Mouse (Mus musculus): ENCODE data around the gene Gsdma2. TPM values are rescaled to one million over a fixed set of nuclear protein-coding genes. Genes with fewer than 3 reads are reported as not detected.
"Not testable (repeated sequence)": the region's sequence is repeated elsewhere in the genome, so short reads cannot be mapped to it uniquely, and the experiment has no call there.

Gsdma2 gene
- not detected in 2 replicates for polyA plus RNA-seq (2012; rRNA removed)

GRCm38 (mm10) chr11:98646459-98646858, at the start of gene Gsdma2:
Gene Gsdma2 (plus strand): TSS chr11:98646759.
- Histone ChIP-seq H3K27ac (ENCODE audit: insufficient read depth, low read length) (no peak within 1 kb of the TSS), H3K36me3 (ENCODE audit: control insufficient read depth, insufficient read depth, low read length) (no peaks in the 10 kb centered on the region), H3K4me1 (ENCODE audit: control insufficient read depth, insufficient read depth, insufficient read length) (no peaks in the 10 kb centered on the region), H3K4me3 (ENCODE audit: extremely low read depth, insufficient read depth, insufficient read length) (no peak within 1 kb of the TSS), H3K27me3 (ENCODE audit: control insufficient read depth, insufficient read depth, low read length) (no peaks in the 10 kb centered on the region)
- DNase-seq (ENCODE audit: low read depth in 1 of 2, low spot score in 2 of 2): no peak
- WGBS: 67% methylated on average over 2 of the region's 2 CpGs
- TF ChIP-seq CTCF (IDR thresholded peaks at IDR 0.05; ENCODE audit: extremely low read depth, insufficient read depth, insufficient read length, insufficient replicate concordance) (no peak), POLR2A (IDR thresholded peaks at IDR 0.05; ENCODE audit: low read depth, low read length) (no peak)

GRCm38 (mm10) chr11:98597363-98597762, 49.2 kb upstream of the Gsdma2 start:
- TF ChIP-seq POLR2A (IDR thresholded peaks at IDR 0.05; ENCODE audit: low read depth, low read length) (no peak), CTCF (IDR thresholded peaks at IDR 0.05; ENCODE audit: extremely low read depth, insufficient read depth, insufficient read length, insufficient replicate concordance) (peak; percentile 80; the same call in 1 of the 2 replicates)
- Histone ChIP-seq H3K27ac (ENCODE audit: insufficient read depth, low read length) (no peak overlapping the region), H3K4me3 (ENCODE audit: extremely low read depth, insufficient read depth, insufficient read length) (no peak overlapping the region), H3K36me3 (ENCODE audit: control insufficient read depth, insufficient read depth, low read length) (no peaks in the 10 kb centered on the region), H3K27me3 (ENCODE audit: control insufficient read depth, insufficient read depth, low read length) (0 out of 2 replicates have a peak, but pooled peaks cover 2% of the 10 kb centered on the region), H3K4me1 (ENCODE audit: control insufficient read depth, insufficient read depth, insufficient read length) (no peaks in the 10 kb centered on the region; the same call in 1 of the 2 replicates)
- WGBS: 25% methylated on average over 6 of the region's 6 CpGs
- DNase-seq (ENCODE audit: low read depth in 1 of 2, low spot score in 2 of 2): peak; percentile 71

GRCm38 (mm10) chr11:98597991-98598390, 48.6 kb upstream of the Gsdma2 start, which contains the start of gene Lrrc3c:
Gene Lrrc3c (plus strand): TSS chr11:98598291.
- H3K27ac ChIP-seq (ENCODE audit: insufficient read depth, low read length): no peak within 1 kb of the TSS
- 0 out of 2 replicates have a peak, but pooled peaks cover 2% of the 10 kb centered on the region for H3K27me3 ChIP-seq (ENCODE audit: control insufficient read depth, insufficient read depth, low read length)
- WGBS: 95% methylated on average over 8 of the region's 8 CpGs
- no peak for TF ChIP-seq CTCF (IDR thresholded peaks at IDR 0.05; ENCODE audit: extremely low read depth, insufficient read depth, insufficient read length, insufficient replicate concordance)
- no peak for TF ChIP-seq POLR2A (IDR thresholded peaks at IDR 0.05; ENCODE audit: low read depth, low read length)
- no peak for DNase-seq (ENCODE audit: low read depth in 1 of 2, low spot score in 2 of 2)
- no peaks in the 10 kb centered on the region; the same call in 1 of the 2 replicates for H3K4me1 ChIP-seq (ENCODE audit: control insufficient read depth, insufficient read depth, insufficient read length)
- no peaks in the 10 kb centered on the region for H3K36me3 ChIP-seq (ENCODE audit: control insufficient read depth, insufficient read depth, low read length)
- H3K4me3 ChIP-seq (ENCODE audit: extremely low read depth, insufficient read depth, insufficient read length): no peak within 1 kb of the TSS

GRCm38 (mm10) chr11:98598851-98599290, 47.7 kb upstream of the Gsdma2 start:
- H3K36me3 ChIP-seq (ENCODE audit: control insufficient read depth, insufficient read depth, low read length): no peaks in the 10 kb centered on the region
- DNase-seq (ENCODE audit: low read depth in 1 of 2, low spot score in 2 of 2): no peak
- H3K4me3 ChIP-seq (ENCODE audit: extremely low read depth, insufficient read depth, insufficient read length): no peak overlapping the region
- no peaks in the 10 kb centered on the region; the same call in 1 of the 2 replicates for H3K4me1 ChIP-seq (ENCODE audit: control insufficient read depth, insufficient read depth, insufficient read length)
- H3K27me3 ChIP-seq (ENCODE audit: control insufficient read depth, insufficient read depth, low read length): 0 out of 2 replicates have a peak, but pooled peaks cover 2% of the 10 kb centered on the region
- 68% methylated on average over 18 of the region's 18 CpGs for WGBS
- TF ChIP-seq CTCF (IDR thresholded peaks at IDR 0.05; ENCODE audit: extremely low read depth, insufficient read depth, insufficient read length, insufficient replicate concordance): no peak
- no peak for TF ChIP-seq POLR2A (IDR thresholded peaks at IDR 0.05; ENCODE audit: low read depth, low read length)
- H3K27ac ChIP-seq (ENCODE audit: insufficient read depth, low read length): no peak overlapping the region

GRCm38 (mm10) chr11:98599291-98599690, 47.3 kb upstream of the Gsdma2 start:
- 32% methylated on average over 18 of the region's 18 CpGs for WGBS
- DNase-seq (ENCODE audit: low read depth in 1 of 2, low spot score in 2 of 2): no peak
- Histone ChIP-seq H3K36me3 (ENCODE audit: control insufficient read depth, insufficient read depth, low read length) (no peaks in the 10 kb centered on the region), H3K27ac (ENCODE audit: insufficient read depth, low read length) (no peak overlapping the region), H3K4me3 (ENCODE audit: extremely low read depth, insufficient read depth, insufficient read length) (no peak overlapping the region), H3K4me1 (ENCODE audit: control insufficient read depth, insufficient read depth, insufficient read length) (no peaks in the 10 kb centered on the region; the same call in 1 of the 2 replicates), H3K27me3 (ENCODE audit: control insufficient read depth, insufficient read depth, low read length) (0 out of 2 replicates have a peak, but pooled peaks cover 2% of the 10 kb centered on the region)
- TF ChIP-seq POLR2A (IDR thresholded peaks at IDR 0.05; ENCODE audit: low read depth, low read length) (no peak), CTCF (IDR thresholded peaks at IDR 0.05; ENCODE audit: extremely low read depth, insufficient read depth, insufficient read length, insufficient replicate concordance) (no peak)

- no peak for DNase-seq (ENCODE audit: low read depth in 1 of 2, low spot score in 2 of 2)
- WGBS: 11% methylated on average over 20 of the region's 20 CpGs
- TF ChIP-seq POLR2A (IDR thresholded peaks at IDR 0.05; ENCODE audit: low read depth, low read length) (no peak), CTCF (IDR thresholded peaks at IDR 0.05; ENCODE audit: extremely low read depth, insufficient read depth, insufficient read length, insufficient replicate concordance) (no peak)
Observed at GRCm38 (mm10) chr11:98602090-98602690, 44.4 kb upstream of the Gsdma2 start.

GRCm38 (mm10) chr11:98603953-98604352, 42.6 kb upstream of the Gsdma2 start:
- Histone ChIP-seq H3K36me3 (ENCODE audit: control insufficient read depth, insufficient read depth, low read length) (no peaks in the 10 kb centered on the region), H3K4me1 (ENCODE audit: control insufficient read depth, insufficient read depth, insufficient read length) (no peaks in the 10 kb centered on the region), H3K27ac (ENCODE audit: insufficient read depth, low read length) (no peak overlapping the region), H3K4me3 (ENCODE audit: extremely low read depth, insufficient read depth, insufficient read length) (no peak overlapping the region), H3K27me3 (ENCODE audit: control insufficient read depth, insufficient read depth, low read length) (0 out of 2 replicates have a peak, but pooled peaks cover 2% of the 10 kb centered on the region)
- TF ChIP-seq CTCF (IDR thresholded peaks at IDR 0.05; ENCODE audit: extremely low read depth, insufficient read depth, insufficient read length, insufficient replicate concordance): no peak
- TF ChIP-seq POLR2A (IDR thresholded peaks at IDR 0.05; ENCODE audit: low read depth, low read length): no peak
- WGBS: 76% methylated on average over 2 of the region's 2 CpGs
- DNase-seq (ENCODE audit: low read depth in 1 of 2, low spot score in 2 of 2): no peak

More at GRCm38 (mm10) chr11:98602090-98602690, 44.4 kb upstream of the Gsdma2 start:
- H3K4me1 ChIP-seq (ENCODE audit: control insufficient read depth, insufficient read depth, insufficient read length): no peaks in the 10 kb centered on the region; the same call in 1 of the 2 replicates
- no peaks in the 10 kb centered on the region for H3K36me3 ChIP-seq (ENCODE audit: control insufficient read depth, insufficient read depth, low read length)
- H3K27me3 ChIP-seq (ENCODE audit: control insufficient read depth, insufficient read depth, low read length): 0 out of 2 replicates have a peak, but pooled peaks cover 2% of the 10 kb centered on the region
- H3K27ac ChIP-seq (ENCODE audit: insufficient read depth, low read length): no peak overlapping the region
- H3K4me3 ChIP-seq (ENCODE audit: extremely low read depth, insufficient read depth, insufficient read length): no peak overlapping the region

GRCm38 (mm10) chr11:98604911-98605310, 41.6 kb upstream of the Gsdma2 start:
- not testable (repeated sequence) for H3K27me3 ChIP-seq (ENCODE audit: control insufficient read depth, insufficient read depth, low read length); H3K4me3 ChIP-seq (ENCODE audit: extremely low read depth, insufficient read depth, insufficient read length); H3K27ac ChIP-seq (ENCODE audit: insufficient read depth, low read length); DNase-seq (ENCODE audit: low read depth in 1 of 2, low spot score in 2 of 2); H3K36me3 ChIP-seq (ENCODE audit: control insufficient read depth, insufficient read depth, low read length); H3K4me1 ChIP-seq (ENCODE audit: control insufficient read depth, insufficient read depth, insufficient read length)
- 71% methylated on average over 6 of the region's 6 CpGs for WGBS

Measured in spleen, adult 2 months (tissue).